Mouse (Mus musculus) MEL (cell line): ENCODE data around the gene Ppp1r35.

Source experiments
- GABPA ChIP-seq: IDR thresholded peaks from 2 replicates; pipeline ENCODE4 v1.6.1; 2012; ENCODE audit warnings: low read depth, mild to moderate bottlenecking, inconsistent platforms, low read length, improper control_type of control experiment, moderate library complexity
- MAFK ChIP-seq: IDR thresholded peaks from 2 replicates; pipeline ENCODE4 v1.6.1; 2011; ENCODE audit warnings: low read depth, mild to moderate bottlenecking, low read length, improper control_type of control experiment, borderline replicate concordance
- MAX ChIP-seq: IDR thresholded peaks from 2 replicates; pipeline ENCODE4 v1.6.1; 2011; ENCODE audit warnings: low read length, improper control_type of control experiment
- POLR2A ChIP-seq, 2 experiments: IDR thresholded peaks; 2 replicates each; pipeline ENCODE4 v1.6.1; 2011 to 2012; ENCODE audit warnings: low read length in 2 of 2, mild to moderate bottlenecking in 2 of 2, control low read depth in 1 of 2, improper control_type of control experiment in 1 of 2, low read depth in 1 of 2, moderate library complexity in 1 of 2; ENCODE audit not compliant: control insufficient read depth in 1 of 2, insufficient read depth in 1 of 2, poor library complexity in 1 of 2
- ZKSCAN1 ChIP-seq: IDR thresholded peaks from 2 replicates; pipeline ENCODE4 v1.6.1; 2012; ENCODE audit warnings: low read depth, mild to moderate bottlenecking, inconsistent platforms, low read length, improper control_type of control experiment, moderate library complexity

DNA sequence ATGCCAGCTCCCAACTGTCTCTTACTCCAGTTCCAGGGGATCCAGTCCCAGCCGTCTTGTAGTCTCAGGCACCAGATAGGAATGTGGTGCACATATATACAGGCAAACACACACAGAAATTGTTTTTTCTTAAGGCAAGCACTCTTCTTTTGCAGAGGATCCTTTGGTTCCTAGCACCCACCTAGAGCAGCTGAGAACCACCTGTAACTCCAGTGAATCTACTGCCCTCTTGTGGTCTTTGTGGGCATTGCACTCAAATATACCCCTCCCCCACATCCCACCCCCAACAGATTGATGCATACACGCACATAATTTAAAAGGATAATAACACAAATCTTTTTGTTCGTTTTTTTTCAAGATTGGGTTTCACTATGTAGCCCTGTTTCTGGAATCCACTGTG lies 12.4 kb upstream of the Ppp1r35 start:
- TF ChIP-seq ZKSCAN1 = no peak
- TF ChIP-seq POLR2A (IDR thresholded peaks at IDR 0.05; ENCODE audit: control insufficient read depth in 1 of 2, insufficient read depth in 1 of 2, low read depth in 1 of 2, low read length in 2 of 2, poor library complexity in 1 of 2) = no peak
- TF ChIP-seq MAX = no peak
- TF ChIP-seq MAFK = no peak
- TF ChIP-seq GABPA = no peak
